Mouse (Mus musculus): ENCODE data around the gene Tagln. TPM values are rescaled to one million over a fixed set of nuclear protein-coding genes. Genes with fewer than 3 reads are reported as not detected.

Gene Tagln
- 10 to 100 TPM; 12.7 to 18.2 TPM for total RNA-seq (2021)
- long read RNA-seq, experiment 1, partial matches to known transcripts = 0 of 2 reads
- long read RNA-seq, experiment 1, other reads (novel, unspliced or antisense) = 0 of 2 reads
- long read RNA-seq, experiment 2, partial matches to known transcripts = 0 of 4 reads
- long read RNA-seq, experiment 2, other reads (novel, unspliced or antisense) = 0 of 4 reads

GRCm38 (mm10) chr9:45935628-45936210, at the start of gene Tagln:
TSS of gene Tagln (minus strand) at chr9:45936058.
- no peak for DNase-seq (ENCODE audit: low spot score in 2 of 2)

- peak; percentile 31 to 68 for DNase-seq (ENCODE audit: low spot score in 2 of 2)
These were observed 49.3 kb upstream of the Tagln start for GRCm38 (mm10) chr9:45985229-45985567.

GRCm38 (mm10) chr9:45984409-45985228, 48.8 kb upstream of the Tagln start:
- DNase-seq (ENCODE audit: low spot score in 2 of 2) = peak; percentile 89 to 92

GRCm38 (mm10) chr9:45983676-45984408, 48.0 kb upstream of the Tagln start:
- DNase-seq (ENCODE audit: low spot score in 2 of 2) = peak; percentile 15 to 30

GRCm38 (mm10) chr9:45981331-45981730, 45.5 kb upstream of the Tagln start:
- no peak for DNase-seq (ENCODE audit: low spot score in 2 of 2)

GRCm38 (mm10) chr9:45980611-45981010, 44.8 kb upstream of the Tagln start:
- DNase-seq (ENCODE audit: low spot score in 2 of 2) = no peak

- no peak for DNase-seq (ENCODE audit: low spot score in 2 of 2)
These were observed 43.9 kb upstream of the Tagln start for GRCm38 (mm10) chr9:45979778-45980177.

GRCm38 (mm10) chr9:45976884-45977283, 41.0 kb upstream of the Tagln start:
- no peak for DNase-seq (ENCODE audit: low spot score in 2 of 2)

GRCm38 (mm10) chr9:45963577-45963976, 27.7 kb upstream of the Tagln start:
- no peak for DNase-seq (ENCODE audit: low spot score in 2 of 2)

- peak in 1 of 2 experiments; percentile 26 for DNase-seq (ENCODE audit: low spot score in 2 of 2)
These were observed 26.0 kb upstream of the Tagln start for GRCm38 (mm10) chr9:45961855-45962254.

- DNase-seq (ENCODE audit: low spot score in 2 of 2) = no peak
These were observed 23.8 kb upstream of the Tagln start for GRCm38 (mm10) chr9:45959661-45960060.

GRCm38 (mm10) chr9:45958851-45959250, 23.0 kb upstream of the Tagln start:
- no peak for DNase-seq (ENCODE audit: low spot score in 2 of 2)

- DNase-seq (ENCODE audit: low spot score in 2 of 2) = peak in 1 of 2 experiments; percentile 39
These were observed 22.3 kb upstream of the Tagln start for GRCm38 (mm10) chr9:45958023-45958670.

GRCm38 (mm10) chr9:45955107-45955963, 19.5 kb upstream of the Tagln start, which contains the start of gene Sidt2:
TSS of gene Sidt2 (minus strand) at chr9:45955258.
- DNase-seq (ENCODE audit: low spot score in 2 of 2) = peak; percentile 86 to 92

- peak; percentile 34 to 63 for DNase-seq (ENCODE audit: low spot score in 2 of 2)
These were observed 18.6 kb upstream of the Tagln start for GRCm38 (mm10) chr9:45954294-45955106.

- no peak for DNase-seq (ENCODE audit: low spot score in 2 of 2)
These were observed 17.8 kb upstream of the Tagln start for GRCm38 (mm10) chr9:45953511-45954293.

GRCm38 (mm10) chr9:45952890-45953289, 17.0 kb upstream of the Tagln start:
- no peak for DNase-seq (ENCODE audit: low spot score in 2 of 2)

- DNase-seq (ENCODE audit: low spot score in 2 of 2) = no peak
These were observed 16.2 kb upstream of the Tagln start for GRCm38 (mm10) chr9:45952057-45952456.

- DNase-seq (ENCODE audit: low spot score in 2 of 2) = no peak
These were observed 11.0 kb upstream of the Tagln start for GRCm38 (mm10) chr9:45946872-45947183.
